Mouse (Mus musculus): Measurements from ENCODE around the gene Tanc2.
A peak's percentile ranks its signal among the peaks of the same experiment; 100 is the strongest.

Tanc2 gene

DNA sequence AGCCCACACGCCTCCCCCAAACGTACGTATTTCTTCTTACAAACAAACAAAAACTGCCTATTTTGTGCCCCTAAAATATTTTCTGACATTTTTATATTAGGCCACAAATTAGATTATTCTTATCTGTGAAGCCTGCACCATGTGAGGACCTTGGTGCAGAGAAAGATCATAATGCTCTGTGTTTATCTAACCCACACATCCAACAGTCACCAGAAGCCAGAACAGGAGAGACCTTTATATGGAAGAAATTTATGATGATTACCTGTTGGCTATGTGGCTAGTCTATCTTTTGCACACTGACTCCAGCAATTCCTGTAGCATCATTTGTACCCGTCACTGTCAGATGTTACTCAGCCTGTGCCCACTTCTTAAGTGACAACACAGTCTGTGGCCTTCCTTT, 245.4 kb downstream of the Tanc2 start:
- DNase-seq (ENCODE audit: low read depth, low spot score): no peak

DNA sequence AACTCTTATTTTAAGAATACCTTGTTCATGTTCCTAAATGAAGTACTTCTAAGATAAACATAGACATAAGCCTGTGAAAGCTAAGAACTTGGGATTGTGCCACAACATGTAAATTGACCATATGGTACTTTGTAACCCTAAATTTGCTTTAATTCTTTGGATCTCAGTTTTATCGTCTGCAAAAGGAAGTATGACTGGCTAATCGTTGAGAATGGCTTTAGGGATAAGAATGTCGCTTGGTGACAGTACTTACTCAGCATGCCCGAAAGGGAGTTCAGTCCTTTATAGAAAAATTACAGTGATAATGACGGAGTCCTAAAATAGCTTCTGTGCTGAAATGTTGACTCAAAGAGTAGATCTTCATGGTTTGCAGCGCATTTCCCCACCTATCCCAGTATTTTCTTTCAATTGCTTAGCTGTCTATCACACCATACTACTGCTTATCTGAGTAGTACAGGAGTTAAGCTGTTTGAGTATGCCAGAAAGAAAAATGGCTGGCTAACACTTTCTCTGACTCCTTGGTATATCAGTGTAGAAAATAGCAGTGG, 246.6 kb downstream of the Tanc2 start:
- no peak for DNase-seq (ENCODE audit: low read depth, low spot score)

DNA sequence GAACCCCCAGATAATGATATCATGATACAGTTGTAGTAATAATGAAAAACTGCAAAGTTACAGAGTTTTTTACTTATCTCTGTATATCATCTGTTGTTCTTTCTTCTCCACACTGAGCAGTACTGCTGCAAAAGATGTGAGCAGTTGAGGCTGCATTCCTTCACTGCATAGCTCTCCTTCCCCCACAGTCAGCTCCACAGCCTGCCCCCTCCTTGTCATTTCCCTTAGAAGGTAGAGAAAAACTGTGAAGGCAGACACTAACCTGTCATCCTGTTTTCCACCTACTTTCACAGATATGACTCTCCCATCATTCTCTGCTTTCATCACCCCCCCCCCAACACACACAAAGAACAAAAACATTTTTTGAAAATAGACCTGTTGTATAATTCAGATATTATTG, 248.2 kb downstream of the Tanc2 start:
- DNase-seq (ENCODE audit: low read depth, low spot score): no peak

DNA sequence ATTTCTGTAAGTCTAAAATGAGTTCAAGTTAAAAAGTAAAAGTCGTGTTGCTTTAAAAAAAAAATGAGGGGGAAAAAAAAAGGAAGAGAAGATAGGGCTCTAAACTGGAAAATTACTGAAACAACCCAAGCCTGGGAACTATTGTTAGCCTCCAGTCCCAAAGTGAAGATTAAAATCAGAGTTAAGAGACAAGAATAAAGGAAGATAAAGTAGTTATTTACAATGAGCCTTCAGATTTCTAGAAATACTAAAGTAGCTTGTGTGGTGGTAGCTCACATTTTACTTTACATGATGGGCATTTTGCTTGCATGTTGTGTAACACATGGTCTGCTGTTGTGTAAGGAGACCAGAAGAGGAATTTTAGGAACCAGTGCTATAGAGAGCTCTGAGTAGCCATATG, 256.1 kb downstream of the Tanc2 start:
- no peak for DNase-seq (ENCODE audit: low read depth, low spot score)

DNA sequence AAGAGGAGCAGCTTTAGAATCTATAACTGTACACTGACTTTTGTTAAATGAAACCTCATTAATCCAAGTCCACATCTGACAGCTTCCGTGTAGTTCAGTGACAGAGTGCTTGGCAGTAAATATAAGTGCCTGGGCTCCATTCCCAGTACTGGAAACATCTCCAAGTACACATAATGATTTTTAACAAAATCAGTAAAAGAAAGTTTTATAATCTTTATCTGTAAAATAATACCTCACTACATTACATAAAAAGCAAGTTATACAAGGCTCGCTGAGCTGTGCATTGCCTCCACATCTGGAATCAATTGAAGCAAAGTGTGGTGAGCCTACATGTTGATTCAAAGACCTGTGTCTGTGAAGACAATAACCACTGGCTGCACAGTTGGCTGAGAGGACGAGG, 265.7 kb downstream of the Tanc2 start:
- DNase-seq (ENCODE audit: low read depth, low spot score): peak; percentile 35

DNA sequence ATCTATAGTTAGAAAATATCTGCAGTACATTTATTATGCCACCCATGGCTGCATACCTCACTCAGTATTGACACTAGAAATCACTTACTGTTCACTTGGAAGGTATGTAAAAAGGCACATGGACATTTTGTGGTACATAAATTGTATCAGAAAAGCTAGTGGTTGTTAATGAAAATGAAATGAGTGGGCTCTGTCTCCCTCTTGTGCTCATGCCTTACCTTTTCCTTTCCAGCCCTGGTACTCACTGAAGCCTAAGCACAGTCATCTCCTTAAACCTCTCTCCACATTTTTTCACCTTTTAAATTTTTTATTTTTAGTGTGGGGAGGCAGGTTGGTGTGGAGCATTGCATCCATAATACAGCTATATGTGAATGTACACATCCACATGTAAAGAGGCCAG, 268.3 kb downstream of the Tanc2 start:
- no peak for DNase-seq (ENCODE audit: low read depth, low spot score)

DNA sequence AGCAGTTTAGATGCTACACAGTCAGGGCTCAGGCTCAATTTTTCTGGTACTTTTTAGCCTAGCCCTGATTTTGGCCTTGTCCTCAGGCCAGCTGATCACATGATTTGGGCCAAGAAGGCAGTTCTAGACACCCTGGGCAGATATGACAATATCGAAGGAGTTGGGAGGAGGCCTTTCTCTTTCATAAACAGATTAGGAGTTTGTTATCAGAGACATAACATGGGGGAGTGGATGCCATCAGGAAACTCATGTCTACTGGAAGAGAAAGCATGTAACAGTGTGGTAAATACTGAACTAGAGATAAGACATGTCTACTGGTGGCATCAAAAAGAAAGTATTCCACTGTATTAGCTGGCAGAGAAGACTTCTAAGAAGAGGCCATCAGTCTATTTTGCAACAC, 295.8 kb downstream of the Tanc2 start:
- DNase-seq (ENCODE audit: low read depth, low spot score): no peak

DNA sequence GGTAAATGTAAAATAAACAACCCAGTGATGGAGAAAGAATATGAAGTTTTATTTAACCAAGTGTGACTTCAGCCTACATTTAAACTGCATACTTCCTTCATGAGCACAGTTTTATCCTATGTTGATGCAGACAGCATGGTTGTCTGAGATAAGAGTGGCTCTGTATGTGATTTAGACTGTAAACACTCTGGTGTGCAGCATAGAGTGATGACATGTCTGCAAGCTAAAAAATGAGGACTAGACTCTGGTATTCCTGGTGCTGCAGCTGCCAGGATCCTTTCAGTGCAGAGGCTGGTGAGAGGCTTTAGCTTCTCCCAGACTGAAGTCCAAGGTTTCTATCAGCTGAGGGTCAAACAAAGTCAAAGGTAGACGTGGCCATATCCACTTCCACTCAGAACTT, 297.5 kb downstream of the Tanc2 start:
- no peak for DNase-seq (ENCODE audit: low read depth, low spot score)

DNA sequence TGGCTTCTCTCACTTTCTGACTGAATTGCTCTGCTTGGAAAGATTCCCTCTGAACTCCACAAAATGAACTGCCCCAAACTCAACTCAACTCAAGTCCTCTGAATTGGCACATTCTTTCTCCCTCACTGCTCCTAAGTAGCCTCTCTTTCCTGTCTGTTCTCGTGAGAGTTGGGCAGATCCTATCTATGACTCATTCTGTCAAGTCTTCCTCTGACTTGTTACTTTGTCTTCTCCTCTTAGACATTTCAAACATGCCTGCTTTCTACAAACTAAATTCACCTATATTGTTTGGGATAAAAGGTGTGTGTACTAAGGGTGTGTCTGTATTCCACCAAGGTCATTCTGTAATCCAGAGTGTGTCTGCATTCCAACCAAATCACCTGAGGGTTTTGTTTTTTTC, 309.4 kb downstream of the Tanc2 start:
- no peak for DNase-seq (ENCODE audit: low read depth, low spot score)

DNA sequence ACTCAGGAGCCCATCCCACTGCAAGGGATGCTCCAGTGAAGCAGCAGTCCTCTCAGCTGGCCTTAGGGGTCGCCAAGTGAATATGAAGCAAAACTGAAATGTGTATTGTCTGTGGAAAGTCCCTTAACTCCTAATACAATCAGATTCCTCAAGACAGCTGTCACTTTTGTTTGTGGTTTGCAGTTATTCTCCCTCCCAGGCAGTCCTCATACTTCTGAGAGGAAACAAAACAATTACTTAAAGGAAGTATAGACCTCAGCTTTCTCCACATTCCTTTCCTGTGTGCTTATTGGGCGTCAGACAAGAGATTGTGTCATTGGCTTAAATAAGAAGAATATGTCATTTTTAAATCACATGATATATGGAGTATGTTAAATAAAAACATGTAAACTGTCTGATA, 311.7 kb downstream of the Tanc2 start:
- DNase-seq (ENCODE audit: low read depth, low spot score): no peak

DNA sequence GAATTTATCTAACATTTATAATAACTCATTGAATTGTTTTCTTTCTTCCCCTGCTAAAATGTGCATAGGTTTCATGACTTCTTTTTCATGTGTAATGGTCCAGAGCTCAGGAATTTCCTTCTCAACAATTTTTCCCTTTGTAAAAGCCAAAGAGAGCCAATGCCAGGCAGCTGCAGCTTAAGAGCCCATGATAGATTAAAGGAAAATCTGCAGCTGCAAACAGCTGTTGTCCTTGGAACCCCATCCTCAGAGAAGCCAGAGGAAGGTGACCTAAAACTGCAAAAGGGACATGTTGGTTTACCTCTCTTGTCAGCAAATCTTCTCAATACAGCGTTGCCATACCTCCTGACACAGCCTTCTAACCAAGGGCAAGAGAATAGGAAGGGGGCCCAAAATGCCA, 313.2 kb downstream of the Tanc2 start:
- no peak for DNase-seq (ENCODE audit: low read depth, low spot score)

DNA sequence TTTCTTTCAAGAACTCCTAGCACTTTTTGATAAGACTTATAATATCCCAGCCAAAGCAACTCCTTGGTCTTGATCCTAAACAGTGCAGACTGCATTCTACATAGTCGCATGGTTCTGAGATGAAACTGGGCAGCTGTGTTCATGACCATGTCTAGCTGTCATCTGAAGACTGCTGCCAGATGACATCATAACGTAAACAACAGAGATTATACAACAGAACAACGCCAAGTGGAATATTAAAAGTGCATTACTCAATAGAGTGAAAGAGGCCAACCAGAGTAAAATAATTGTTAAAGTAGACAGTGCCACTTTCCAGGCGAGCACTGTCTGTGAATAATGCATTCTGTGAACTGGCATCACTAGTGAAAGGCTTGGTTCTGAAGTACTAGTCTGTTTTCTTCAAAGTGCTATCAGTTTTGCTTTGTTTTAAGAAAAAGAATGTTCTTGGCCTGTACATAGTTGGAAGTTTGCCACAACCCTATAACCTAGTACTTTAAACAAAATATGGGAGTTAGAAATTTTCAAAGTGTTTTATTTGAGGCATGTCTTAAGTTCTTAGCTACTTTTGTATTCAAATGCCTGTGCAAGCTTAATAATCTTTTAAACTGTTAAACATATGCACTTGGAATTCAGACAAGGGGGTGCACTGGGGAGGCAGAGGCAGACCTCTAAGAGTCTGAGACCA, 315.9 kb downstream of the Tanc2 start:
- DNase-seq (ENCODE audit: low read depth, low spot score): no peak

DNA sequence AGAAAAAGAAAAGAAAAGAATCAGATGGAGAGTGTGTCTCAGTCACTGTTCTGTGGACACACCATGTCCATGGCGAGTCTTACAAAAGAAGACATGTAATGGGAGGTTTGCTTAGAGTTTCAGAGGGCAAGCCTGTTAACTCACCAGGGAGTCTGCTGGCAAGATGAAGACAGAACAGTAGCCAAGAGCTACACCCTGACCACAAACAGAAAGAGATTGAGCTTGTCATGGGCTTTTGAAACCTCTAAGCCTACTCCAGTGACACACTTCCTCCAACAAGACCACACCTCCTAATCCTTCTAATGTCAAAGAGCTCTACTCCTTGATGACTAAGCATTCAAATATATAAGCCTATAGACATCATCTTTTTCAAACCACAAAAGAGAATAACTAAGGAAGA, 317.6 kb downstream of the Tanc2 start:
- DNase-seq (ENCODE audit: low read depth, low spot score): no peak

DNA sequence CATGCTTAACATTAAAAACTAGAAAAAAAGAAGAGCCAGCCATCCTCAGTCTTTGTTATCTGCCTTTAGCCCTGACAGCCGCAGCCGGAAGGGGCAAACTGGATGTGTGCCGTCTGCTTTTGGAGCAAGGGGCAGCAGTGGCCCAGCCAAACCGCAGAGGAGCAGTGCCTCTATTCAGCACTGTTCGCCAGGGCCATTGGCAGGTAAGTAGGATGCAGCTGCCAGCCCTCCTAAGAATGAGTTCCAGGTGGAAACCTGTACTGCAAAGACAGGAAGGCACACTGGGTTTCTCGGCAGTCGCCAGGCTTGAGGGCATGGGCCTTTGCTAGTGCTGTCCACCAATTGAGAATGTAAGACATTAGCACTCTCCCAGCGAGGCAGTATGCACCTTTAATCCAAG, 319.1 kb downstream of the Tanc2 start:
- DNase-seq (ENCODE audit: low read depth, low spot score): no peak

DNA sequence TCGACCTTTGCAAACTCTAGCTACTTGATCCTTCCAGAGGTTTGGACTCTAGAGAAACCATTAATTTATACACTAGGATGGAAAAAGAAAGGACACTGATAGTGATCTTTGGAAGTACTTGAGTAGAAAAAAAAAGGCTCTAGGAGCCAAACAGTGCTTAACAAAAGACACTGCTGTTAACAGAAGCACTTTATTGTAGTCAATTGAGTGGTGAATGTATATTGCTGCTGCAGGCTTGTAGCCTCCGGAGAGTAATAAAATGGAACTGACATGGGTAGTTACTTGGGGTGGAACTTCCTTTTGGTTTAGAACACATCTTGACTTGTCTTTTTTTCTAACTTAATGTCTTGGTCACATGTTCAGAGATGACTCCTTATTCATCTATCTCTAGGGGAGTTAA, 319.8 kb downstream of the Tanc2 start:
- no peak for DNase-seq (ENCODE audit: low read depth, low spot score)

DNA sequence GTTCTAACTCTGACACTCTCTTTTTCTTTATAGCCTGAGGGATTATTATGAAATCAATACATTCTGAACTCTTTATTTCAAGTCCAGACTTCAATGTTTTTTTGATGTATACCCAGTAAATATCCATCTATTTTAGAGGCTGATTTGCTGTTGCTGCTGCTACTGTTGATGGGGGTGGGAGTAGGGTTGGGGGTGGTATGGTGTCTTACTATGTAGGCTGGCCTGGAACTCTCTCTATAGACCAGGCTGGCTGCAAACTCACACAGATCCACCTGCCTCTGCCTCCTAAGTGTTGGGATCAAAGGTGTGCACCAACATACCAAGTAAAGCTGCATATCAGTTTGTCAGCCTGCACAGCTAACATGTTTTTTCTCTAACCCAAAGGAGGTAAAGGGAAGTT, 321.4 kb downstream of the Tanc2 start:
- DNase-seq (ENCODE audit: low read depth, low spot score): no peak

DNA sequence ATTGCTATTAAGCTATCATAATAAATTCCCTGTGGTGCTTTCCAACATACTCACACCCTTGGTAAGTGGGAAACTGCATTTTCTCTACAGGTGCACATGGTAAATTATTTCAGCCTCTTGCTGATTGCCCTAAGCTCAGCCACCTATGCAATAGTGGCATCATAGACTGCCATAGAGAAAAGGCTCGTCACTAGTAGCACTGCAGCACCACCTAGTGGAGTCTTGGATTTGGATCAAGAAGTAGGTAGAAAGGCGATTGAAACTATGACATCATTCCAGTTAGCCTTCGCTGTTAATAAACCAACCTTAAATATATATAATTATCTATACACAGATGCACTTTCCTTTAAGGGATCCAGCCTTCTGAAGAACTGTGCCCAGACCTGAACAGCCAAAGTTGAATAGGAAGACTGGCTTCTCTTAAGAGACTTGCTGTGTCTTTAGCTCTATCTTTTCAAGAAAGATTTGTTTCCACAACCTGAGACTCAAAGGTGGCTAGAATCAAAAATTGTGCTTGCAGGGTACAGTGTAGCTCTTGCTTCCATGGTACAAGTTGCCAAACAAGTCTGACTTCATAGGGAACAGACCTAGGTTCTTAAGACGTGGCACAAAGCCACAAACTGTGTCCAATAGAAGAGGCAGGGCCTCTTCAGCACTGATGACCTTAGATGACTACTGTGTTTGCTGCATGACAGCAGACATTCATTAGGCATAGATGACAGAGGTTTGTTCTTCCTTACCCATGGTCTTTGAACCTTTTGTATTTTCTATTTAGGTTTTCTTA, 322.0 kb downstream of the Tanc2 start:
- peak; percentile 77 for DNase-seq (ENCODE audit: low read depth, low spot score)

DNA sequence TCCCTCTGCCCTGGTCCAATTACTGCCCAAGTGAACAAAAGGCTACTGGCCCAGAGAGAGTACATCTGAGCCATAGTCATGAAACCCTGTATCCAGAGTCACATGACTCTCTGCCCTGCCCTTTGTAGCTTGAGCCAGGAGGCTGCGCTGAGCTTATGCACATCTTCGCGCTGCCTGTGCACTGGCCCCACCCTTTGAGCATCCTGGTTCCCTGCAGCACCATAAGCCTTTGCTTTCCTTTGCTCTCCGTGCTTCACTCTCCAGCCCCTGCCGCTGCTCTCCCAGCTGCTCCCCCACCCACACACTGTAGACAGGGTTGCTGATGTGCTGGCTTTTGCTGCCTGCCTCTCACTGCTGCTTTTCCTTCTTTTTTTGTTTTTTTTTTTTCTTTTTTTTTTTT, 323.8 kb downstream of the Tanc2 start:
- DNase-seq (ENCODE audit: low read depth, low spot score): no peak

DNA sequence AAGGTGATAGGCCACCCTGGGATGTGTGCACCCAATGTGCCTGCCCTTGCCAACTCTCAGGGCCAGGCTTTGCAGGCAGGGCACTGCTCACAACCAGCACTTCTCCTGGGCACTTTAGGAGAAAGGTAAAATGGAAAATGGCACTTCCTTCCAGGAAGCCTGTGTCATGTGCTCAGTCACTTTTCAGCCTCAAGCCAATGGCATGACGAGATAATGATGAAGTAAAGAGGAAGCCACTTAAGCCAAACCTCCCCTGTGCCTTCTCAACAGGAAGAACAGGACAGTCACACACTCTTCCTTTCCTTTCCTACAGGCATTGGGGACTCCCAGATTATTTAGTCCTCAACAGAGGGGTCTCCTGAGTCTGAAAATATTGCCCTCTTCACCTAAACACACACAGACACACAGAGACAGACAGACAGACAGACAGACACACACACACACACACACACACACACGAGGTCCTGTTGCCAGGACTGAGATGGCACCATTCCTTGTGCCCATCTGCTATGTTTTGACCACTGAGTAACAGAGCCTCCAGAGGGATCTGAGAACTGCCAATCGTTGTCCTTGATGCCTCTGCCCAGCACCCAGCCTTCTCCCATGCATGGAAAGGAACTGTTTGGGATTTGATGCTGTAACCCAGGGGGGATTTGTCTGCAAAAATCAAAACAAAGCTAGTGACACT, 330.5 kb downstream of the Tanc2 start:
- no peak for DNase-seq (ENCODE audit: low read depth, low spot score)

DNA sequence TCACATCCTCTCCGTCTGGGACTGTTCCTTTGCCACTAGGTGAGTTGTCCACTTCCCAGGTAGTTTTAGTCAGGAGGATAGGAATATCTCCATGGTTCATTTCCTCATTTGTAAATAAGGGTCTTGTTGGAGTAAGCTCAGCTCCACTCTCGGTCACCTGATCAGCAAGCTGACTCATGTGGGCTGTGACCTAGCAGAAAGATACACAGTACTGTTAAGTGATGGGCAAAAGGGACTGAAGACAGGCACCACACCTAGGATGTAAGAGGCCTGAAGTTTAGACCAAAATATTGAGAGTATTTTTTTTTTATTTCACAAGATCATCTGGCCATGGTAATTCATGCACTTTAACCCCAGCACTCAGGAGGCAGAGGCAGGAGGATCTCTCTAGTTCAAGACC, 331.1 kb downstream of the Tanc2 start:
- no peak for DNase-seq (ENCODE audit: low read depth, low spot score)

DNA sequence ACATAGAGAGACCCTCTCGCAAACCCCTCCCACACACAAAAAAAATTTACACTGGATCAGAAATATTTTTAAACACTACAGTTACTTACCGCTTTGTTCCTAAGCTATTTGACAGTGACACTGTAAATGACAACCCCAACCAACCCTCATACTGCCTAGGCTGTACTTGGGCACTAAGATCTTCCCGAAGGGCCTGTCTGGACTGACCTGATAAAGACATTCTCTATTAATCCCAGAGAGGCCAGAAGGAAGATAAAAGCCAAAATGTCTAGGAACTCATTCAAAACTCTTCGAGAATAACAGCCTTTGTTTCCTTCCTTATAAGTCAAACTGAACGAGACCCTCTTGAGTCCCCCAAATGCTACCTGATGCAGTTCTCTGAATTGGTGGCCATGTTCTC, 331.5 kb downstream of the Tanc2 start:
- DNase-seq (ENCODE audit: low read depth, low spot score): no peak

DNA sequence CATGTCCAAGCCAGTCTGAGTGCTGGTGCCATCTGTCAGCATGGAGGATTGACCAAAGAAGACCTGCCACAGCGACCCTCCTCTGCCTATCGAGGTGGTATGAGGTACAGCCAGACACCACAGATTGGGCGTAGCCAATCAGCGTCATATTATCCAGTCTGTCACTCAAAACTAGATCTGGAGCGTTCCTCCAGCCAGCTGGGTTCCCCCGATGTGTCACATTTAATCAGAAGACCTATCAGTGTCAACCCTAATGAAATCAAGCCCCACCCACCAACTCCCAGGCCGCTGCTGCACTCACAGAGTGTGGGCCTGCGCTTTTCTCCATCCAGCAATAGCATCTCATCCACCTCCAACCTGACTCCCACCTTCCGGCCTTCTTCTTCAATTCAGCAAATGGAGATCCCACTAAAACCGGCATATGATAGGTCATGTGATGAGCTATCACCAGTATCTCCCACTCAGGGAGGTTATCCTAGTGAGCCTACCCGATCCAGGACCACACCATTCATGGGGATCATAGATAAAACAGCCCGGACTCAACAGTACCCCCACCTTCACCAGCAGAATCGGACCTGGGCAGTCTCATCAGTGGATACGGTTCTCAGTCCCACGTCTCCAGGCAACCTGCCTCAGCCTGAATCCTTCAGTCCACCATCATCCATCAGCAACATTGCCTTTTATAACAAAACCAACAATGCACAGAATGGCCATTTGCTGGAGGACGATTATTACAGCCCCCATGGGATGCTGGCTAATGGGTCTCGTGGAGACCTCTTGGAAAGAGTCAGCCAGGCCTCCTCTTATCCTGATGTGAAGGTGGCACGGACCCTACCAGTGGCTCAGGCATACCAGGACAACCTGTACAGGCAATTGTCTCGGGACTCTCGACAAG, 333.2 kb downstream of the Tanc2 start:
- DNase-seq (ENCODE audit: low read depth, low spot score): no peak
